Mouse (Mus musculus) kidney, postnatal 0 days (tissue): ENCODE measurements around the gene Clca3a2. TPM values are rescaled to one million over a fixed set of nuclear protein-coding genes. Genes with fewer than 3 reads are reported as not detected.
"Not testable (repeated sequence)": the region's sequence is repeated elsewhere in the genome, so short reads cannot be mapped to it uniquely, and the experiment has no call there.

Experiments
- ATAC-seq: fragments of 200-750 bp; cut with Nextera tagmentation; replicated peaks from 2 replicates; pipeline ENCODE4 v1.8.0; 2017; ENCODE audit warnings: low read depth, moderate number of reproducible peaks, moderate TSS enrichment, moderate library complexity; ENCODE audit not compliant: low FRiP score
- DNase-seq: peaks from one replicate; pipeline ENCODE4 v3.0.0-alpha.2; 2016; ENCODE audit warnings: low spot score
- H3K27ac ChIP-seq: fragments of 300-500 bp; sonication (generic); 2 replicates; pipeline ENCODE4 v1.5.1; 2014; ENCODE audit warnings: mild to moderate bottlenecking
- H3K27me3 ChIP-seq: fragments of 300-500 bp; sonication (generic); 2 replicates; pipeline ENCODE4 v1.6.1; 2014; ENCODE audit warnings: low read length, mixed read lengths; ENCODE audit not compliant: insufficient read depth
- H3K36me3 ChIP-seq: fragments of 300-500 bp; sonication (generic); 2 replicates; pipeline ENCODE4 v1.6.1; 2014; ENCODE audit warnings: low read length, mixed read lengths; ENCODE audit not compliant: insufficient read depth
- H3K4me1 ChIP-seq: fragments of 300-500 bp; sonication (generic); replicated peaks from 2 replicates; pipeline ENCODE4 v1.6.1; 2014; ENCODE audit warnings: antibody characterized with exemption, low read length, mixed read lengths; ENCODE audit not compliant: insufficient read depth
- H3K4me2 ChIP-seq: fragments of 300-500 bp; sonication (generic); 2 replicates; pipeline ENCODE4 v1.6.1; 2014; ENCODE audit warnings: mild to moderate bottlenecking, low read length, moderate library complexity, mixed read lengths
- H3K4me3 ChIP-seq: fragments of 300-500 bp; sonication (generic); replicated peaks from 2 replicates; pipeline ENCODE4 v1.5.1; 2014; ENCODE audit warnings: low read depth, low read length
- H3K9ac ChIP-seq: fragments of 300-500 bp; sonication (generic); 2 replicates; pipeline ENCODE4 v1.6.1; 2014; ENCODE audit warnings: low read depth, low read length
- H3K9me3 ChIP-seq: fragments of 300-500 bp; sonication (generic); replicated peaks from 2 replicates; pipeline ENCODE4 v1.6.1; 2016; ENCODE audit warnings: low read length, inconsistent platforms, mixed read lengths
- CTCF ChIP-seq: IDR thresholded peaks from 2 replicates; pipeline ENCODE4 v1.5.1; 2016; ENCODE audit warnings: antibody characterized with exemption, low read depth, mild to moderate bottlenecking, moderate library complexity
- WGBS: fragments of 180-500 bp; shearing (Covaris S2); extraction: QIAGEN DNeasy Blood & Tissue Kit; methylation state at CpG from one replicate; pipeline ENCODE4 v1.1.7; 2014; 5-methylcytosine and 5-hydroxymethylcytosine counted together
- polyA plus RNA-seq: library from polyadenylated mRNA; unstranded; fragments of >200 nt; fragmentation: Nextera tagmentation; extraction: Ambion mirVana; gene quantifications from 2 replicates; pipeline ENCODE4 v1.2.1, GENCODE M21; 2015

Gene Clca3a2
- polyA plus RNA-seq, 1 experiment from 2014 or later: 0.32 TPM

- peak; percentile 19; the same call in 1 of the 2 replicates for TF ChIP-seq CTCF
- no peak overlapping the region for H3K9ac ChIP-seq
- ATAC-seq (no peak), DNase-seq (no peak)
- no peaks in the 10 kb centered on the region for H3K27me3 ChIP-seq
- WGBS: 33% methylated on average over 3 of the region's 3 CpGs
- no peak overlapping the region for H3K4me2 ChIP-seq
- H3K4me3 ChIP-seq: no peak overlapping the region
- no peaks in the 10 kb centered on the region for H3K36me3 ChIP-seq
- H3K9me3 ChIP-seq: no peaks in the 10 kb centered on the region
- H3K4me1 ChIP-seq: no peaks in the 10 kb centered on the region
- no peak overlapping the region for H3K27ac ChIP-seq
These were observed 7.5 kb downstream of the Clca3a2 start for GRCm38 (mm10) chr3:144811821-144812220.

DNA sequence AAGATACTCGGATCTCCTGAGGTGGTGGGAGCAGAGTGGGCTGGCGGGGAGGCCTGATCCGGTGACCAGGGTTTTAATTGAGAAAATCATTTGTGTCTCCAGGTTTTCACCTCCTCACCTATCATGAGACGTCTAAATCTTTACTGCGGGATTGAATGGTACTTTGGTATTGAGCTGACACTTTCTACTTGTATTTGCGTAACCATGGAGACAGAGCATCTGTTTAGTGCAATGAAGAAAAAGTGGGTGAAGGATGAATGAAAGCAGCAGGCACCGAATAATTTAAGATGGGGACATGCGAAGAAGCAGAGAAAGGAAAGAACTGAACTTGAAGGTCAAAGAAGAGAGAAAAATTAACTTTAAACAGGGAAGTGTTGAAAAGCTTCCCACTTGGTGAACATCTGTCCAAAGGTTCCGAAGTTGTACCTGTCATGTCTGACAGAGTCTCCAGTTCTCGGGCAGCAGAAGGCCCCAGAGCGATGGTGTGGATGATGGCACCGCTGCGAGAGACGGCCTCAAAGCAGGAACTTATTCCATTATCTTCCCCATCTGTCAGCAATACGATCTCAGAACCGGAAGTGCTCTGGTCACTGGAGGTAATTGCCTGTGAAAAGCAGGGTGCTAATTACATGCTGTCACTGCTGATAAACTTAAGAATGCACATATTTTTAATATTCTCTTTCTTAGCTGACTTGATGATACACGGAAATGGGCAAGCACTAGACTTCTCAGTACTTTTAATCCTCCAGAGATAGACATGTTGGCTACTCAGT lies 11.0 kb downstream of the Clca3a2 start:
- H3K27me3 ChIP-seq, H3K36me3 ChIP-seq, H3K4me3 ChIP-seq, H3K4me1 ChIP-seq, ATAC-seq, H3K9me3 ChIP-seq, H3K27ac ChIP-seq, H3K9ac ChIP-seq, H3K4me2 ChIP-seq, DNase-seq: not testable (repeated sequence)
- 58% methylated on average over 13 of the region's 17 CpGs for WGBS

DNA sequence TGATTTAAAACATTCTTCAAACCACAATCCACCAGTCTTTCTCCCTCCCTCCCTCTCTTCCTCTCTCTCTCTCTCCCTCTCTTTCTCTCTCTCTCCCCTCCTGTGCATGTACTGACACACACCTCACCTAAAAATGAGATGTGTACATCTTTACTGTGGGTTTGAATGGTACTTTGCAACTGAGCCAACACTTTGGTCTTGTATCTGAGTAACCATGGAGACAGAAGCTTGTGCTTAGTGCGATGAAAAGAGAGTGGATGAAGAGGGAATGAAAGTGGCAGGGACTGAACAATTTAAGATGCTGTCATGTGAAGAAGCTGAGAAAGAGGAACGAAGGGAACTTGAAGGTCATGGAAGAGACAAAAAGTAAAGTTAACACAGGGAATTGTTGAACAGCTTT lies 12.7 kb downstream of the Clca3a2 start:
- not testable (repeated sequence) for H3K27me3 ChIP-seq, H3K4me3 ChIP-seq, H3K4me2 ChIP-seq, H3K9ac ChIP-seq, H3K4me1 ChIP-seq, DNase-seq, H3K9me3 ChIP-seq, H3K36me3 ChIP-seq, ATAC-seq, H3K27ac ChIP-seq
- WGBS: 68% methylated on average over 2 of the region's 2 CpGs

- 34% methylated on average over 8 of the region's 8 CpGs for WGBS
- TF ChIP-seq CTCF: peak; percentile 63
These were observed 17.4 kb downstream of the Clca3a2 start for GRCm38 (mm10) chr3:144801861-144802260.

GRCm38 (mm10) chr3:144785181-144786148 lies 33.8 kb downstream of the Clca3a2 start:
- Histone ChIP-seq H3K4me1 (no peaks in the 10 kb centered on the region), H3K9me3 (no peaks in the 10 kb centered on the region), H3K27ac (no peak overlapping the region), H3K36me3 (no peaks in the 10 kb centered on the region), H3K4me2 (no peak overlapping the region), H3K4me3 (no peak overlapping the region), H3K9ac (no peak overlapping the region), H3K27me3 (no peaks in the 10 kb centered on the region)
- DNase-seq: no peak
- WGBS: 86% methylated on average over 11 of the region's 11 CpGs
- TF ChIP-seq CTCF: no peak
- ATAC-seq: no peak

More at GRCm38 (mm10) chr3:144801861-144802260, 17.4 kb downstream of the Clca3a2 start:
- Histone ChIP-seq H3K9ac (no peak overlapping the region), H3K36me3 (no peaks in the 10 kb centered on the region), H3K4me1 (no peaks in the 10 kb centered on the region), H3K4me2 (no peak overlapping the region), H3K9me3 (no peaks in the 10 kb centered on the region), H3K27ac (no peak overlapping the region), H3K4me3 (no peak overlapping the region), H3K27me3 (no peaks in the 10 kb centered on the region)
- DNase-seq: peak; percentile 31
- ATAC-seq: no peak

GRCm38 (mm10) chr3:144765161-144765560 lies 54.1 kb downstream of the Clca3a2 start:
- H3K27me3 ChIP-seq: no peaks in the 10 kb centered on the region
- H3K4me2 ChIP-seq: no peak overlapping the region
- H3K9ac ChIP-seq: no peak overlapping the region
- ATAC-seq (no peak), DNase-seq (no peak)
- TF ChIP-seq CTCF: no peak
- H3K9me3 ChIP-seq: no peaks in the 10 kb centered on the region
- H3K4me1 ChIP-seq: no peaks in the 10 kb centered on the region; the same call in 1 of the 2 replicates
- no peak overlapping the region for H3K4me3 ChIP-seq
- no peak overlapping the region for H3K27ac ChIP-seq
- H3K36me3 ChIP-seq: no peaks in the 10 kb centered on the region
- 88% methylated on average over 4 of the region's 4 CpGs for WGBS
